Mouse (Mus musculus): ENCODE results near the gene Hmgn2. TPM values are rescaled to one million over a fixed set of nuclear protein-coding genes. Genes with fewer than 3 reads are reported as not detected.

The Hmgn2 gene
- 296 TPM for polyA plus RNA-seq (2014; fragmentation: Illumina TruSeq; extraction: RNeasy Lipid Tissue Mini Kit (QIAGEN cat#74804); ENCODE audit: low replicate concordance)

GRCm38 (mm10) chr4:133968150-133968921 is at the start of gene Hmgn2:
Gene Hmgn2, minus strand, starts transcription at chr4:133968650.

GRCm38 (mm10) chr4:134000466-134001438 is 32.3 kb upstream of the Hmgn2 start, which contains the start of gene Dhdds:
Gene Dhdds, minus strand, starts transcription at chr4:134000918.

Other genes starting within 250 kb of the Hmgn2 start
- 17.3 TPM for gene Arid1a, start 211.9 kb downstream of the Hmgn2 start, polyA plus RNA-seq (2014; fragmentation: Illumina TruSeq; extraction: RNeasy Lipid Tissue Mini Kit (QIAGEN cat#74804); ENCODE audit: low replicate concordance)
- gene Rps6ka1, start 80.9 kb downstream of the Hmgn2 start, polyA plus RNA-seq (2014; fragmentation: Illumina TruSeq; extraction: RNeasy Lipid Tissue Mini Kit (QIAGEN cat#74804); ENCODE audit: low replicate concordance), result 11.8 TPM
- gene Dhdds, start 32.3 kb upstream of the Hmgn2 start, polyA plus RNA-seq (2014; fragmentation: Illumina TruSeq; extraction: RNeasy Lipid Tissue Mini Kit (QIAGEN cat#74804); ENCODE audit: low replicate concordance), result 10.2 TPM
- not detected for gene Lin28a, start 50.2 kb upstream of the Hmgn2 start, polyA plus RNA-seq (2014; fragmentation: Illumina TruSeq; extraction: RNeasy Lipid Tissue Mini Kit (QIAGEN cat#74804); ENCODE audit: low replicate concordance)
- gene Zfp683, start 85.2 kb upstream of the Hmgn2 start, polyA plus RNA-seq (2014; fragmentation: Illumina TruSeq; extraction: RNeasy Lipid Tissue Mini Kit (QIAGEN cat#74804); ENCODE audit: low replicate concordance), result not detected
- gene Crybg2, start 92.2 kb upstream of the Hmgn2 start, polyA plus RNA-seq (2014; fragmentation: Illumina TruSeq; extraction: RNeasy Lipid Tissue Mini Kit (QIAGEN cat#74804); ENCODE audit: low replicate concordance), result 4.2 TPM
- gene Cd52, start 126.4 kb upstream of the Hmgn2 start, polyA plus RNA-seq (2014; fragmentation: Illumina TruSeq; extraction: RNeasy Lipid Tissue Mini Kit (QIAGEN cat#74804); ENCODE audit: low replicate concordance), result 51.9 TPM
- gene Ubxn11, start 133.9 kb upstream of the Hmgn2 start, polyA plus RNA-seq (2014; fragmentation: Illumina TruSeq; extraction: RNeasy Lipid Tissue Mini Kit (QIAGEN cat#74804); ENCODE audit: low replicate concordance), result not detected
- gene Sh3bgrl3, start 160.1 kb upstream of the Hmgn2 start, polyA plus RNA-seq (2014; fragmentation: Illumina TruSeq; extraction: RNeasy Lipid Tissue Mini Kit (QIAGEN cat#74804); ENCODE audit: low replicate concordance), result 1.7 TPM
- gene Cep85, start 218.5 kb upstream of the Hmgn2 start, polyA plus RNA-seq (2014; fragmentation: Illumina TruSeq; extraction: RNeasy Lipid Tissue Mini Kit (QIAGEN cat#74804); ENCODE audit: low replicate concordance), result 3.7 TPM
- gene Gm7534, start 234.4 kb upstream of the Hmgn2 start, polyA plus RNA-seq (2014; fragmentation: Illumina TruSeq; extraction: RNeasy Lipid Tissue Mini Kit (QIAGEN cat#74804); ENCODE audit: low replicate concordance), result not detected